Mouse (Mus musculus) adrenal gland, adult 8-10 months (tissue): ENCODE data around the gene Thoc5. TPM values are rescaled to one million over a fixed set of nuclear protein-coding genes. Genes with fewer than 3 reads are reported as not detected.
A peak's percentile ranks its signal among the peaks of the same experiment; 100 is the strongest.

ENCODE experiments used
- DNase-seq: peaks from one replicate; pipeline ENCODE4 v3.0.0; 2022
- total RNA-seq, 4 experiments: library from RNA; stranded (reverse); gene quantifications; 2 replicates each; pipeline ENCODE4 v1.2.4; 2022

Gene Thoc5
- total RNA-seq = 10 to 100 TPM; 30.8 to 35.1 (median 33.8) TPM

GRCm38 (mm10) chr11:4894848-4895816 is at the start of gene Thoc5:
Gene Thoc5, plus strand, starts transcription at chr11:4895320.
- peak; percentile 72 for DNase-seq

DNA sequence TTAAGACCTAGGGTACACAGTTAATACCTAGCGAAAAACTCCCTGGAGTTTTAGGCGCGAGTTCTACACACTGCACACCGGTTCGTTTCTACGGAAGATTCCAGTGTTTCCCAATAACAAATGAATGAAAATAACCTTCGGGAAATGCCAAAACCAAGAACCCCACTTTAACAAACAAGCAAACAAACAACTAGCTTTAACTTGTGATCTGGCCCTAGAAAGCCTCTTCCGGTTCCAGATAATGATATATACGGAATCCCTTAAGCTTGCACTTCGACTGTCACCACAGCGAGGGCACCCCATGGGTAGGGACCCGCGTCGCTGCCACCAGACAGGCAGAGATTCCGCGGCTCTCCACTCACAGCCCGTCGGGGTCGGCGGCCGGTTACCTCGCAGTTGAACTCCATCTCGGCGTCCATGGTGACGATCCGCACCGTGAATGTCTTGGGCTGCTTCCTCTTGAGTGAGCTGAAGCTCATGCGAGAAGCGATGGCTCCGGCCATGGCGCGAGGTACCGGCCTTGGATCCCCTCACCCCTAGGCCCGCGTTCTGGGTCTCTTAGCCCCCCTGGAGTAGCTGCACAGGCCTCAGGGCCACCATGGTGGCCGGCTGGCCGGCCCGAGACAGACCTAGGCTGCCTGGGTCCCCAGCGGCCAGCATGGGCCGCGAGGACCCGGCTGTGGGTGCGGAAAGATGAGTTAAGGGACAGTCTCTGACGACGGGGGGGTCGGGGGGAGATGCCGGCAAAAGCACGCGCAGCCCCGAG is 46.5 kb upstream of the Thoc5 start:
- peak; percentile 37 for DNase-seq

GRCm38 (mm10) chr11:4849258-4849943 is 45.7 kb upstream of the Thoc5 start, which contains the start of gene Nf2:
Gene Nf2, minus strand, starts transcription at chr11:4849536.
- DNase-seq = peak; percentile 99

DNA sequence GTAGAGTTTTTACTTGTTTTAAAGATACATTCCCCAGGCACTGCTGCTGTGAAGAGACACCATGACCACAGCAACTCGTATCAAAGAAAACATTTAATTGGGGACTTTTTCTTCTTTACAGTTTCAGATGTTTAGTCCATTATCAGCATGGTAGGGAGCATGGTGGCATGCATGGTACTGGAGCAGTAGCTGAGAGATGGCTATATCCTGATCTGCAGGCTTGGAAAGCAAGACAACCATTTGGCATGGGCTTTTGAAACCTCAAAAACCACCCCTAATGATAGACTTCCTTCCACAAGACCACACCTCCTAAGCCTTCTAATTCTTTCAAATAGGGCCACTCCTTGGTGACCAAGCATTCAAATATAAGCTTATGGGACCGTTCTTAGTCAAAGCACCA is 44.7 kb upstream of the Thoc5 start:
- DNase-seq = no peak

- DNase-seq = no peak
These were observed 42.1 kb upstream of the Thoc5 start for GRCm38 (mm10) chr11:4853021-4853420.

DNA sequence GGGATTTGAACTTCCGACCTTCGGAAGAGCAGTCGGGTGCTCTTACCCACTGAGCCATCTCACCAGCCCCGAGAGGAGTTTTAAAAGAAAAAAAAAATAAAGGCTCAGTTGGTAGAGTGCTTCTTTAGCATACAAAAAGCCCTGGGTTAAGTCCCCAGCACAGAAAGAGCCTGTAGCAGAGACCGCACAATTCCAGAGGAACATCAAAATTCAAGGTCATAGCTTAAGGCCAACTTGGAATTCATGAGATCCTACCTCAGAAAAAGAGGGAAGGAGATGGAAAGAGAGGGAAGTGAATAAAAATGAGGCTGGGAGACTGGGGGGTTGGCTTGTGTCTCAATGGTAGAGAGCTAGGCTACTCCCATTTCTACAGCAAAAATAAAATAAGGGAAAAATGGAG is 40.9 kb upstream of the Thoc5 start:
- DNase-seq = no peak

- DNase-seq = no peak
These were observed 36.7 kb upstream of the Thoc5 start for GRCm38 (mm10) chr11:4858416-4858815.

- no peak for DNase-seq
These were observed 34.1 kb upstream of the Thoc5 start for GRCm38 (mm10) chr11:4860986-4861385.

DNA sequence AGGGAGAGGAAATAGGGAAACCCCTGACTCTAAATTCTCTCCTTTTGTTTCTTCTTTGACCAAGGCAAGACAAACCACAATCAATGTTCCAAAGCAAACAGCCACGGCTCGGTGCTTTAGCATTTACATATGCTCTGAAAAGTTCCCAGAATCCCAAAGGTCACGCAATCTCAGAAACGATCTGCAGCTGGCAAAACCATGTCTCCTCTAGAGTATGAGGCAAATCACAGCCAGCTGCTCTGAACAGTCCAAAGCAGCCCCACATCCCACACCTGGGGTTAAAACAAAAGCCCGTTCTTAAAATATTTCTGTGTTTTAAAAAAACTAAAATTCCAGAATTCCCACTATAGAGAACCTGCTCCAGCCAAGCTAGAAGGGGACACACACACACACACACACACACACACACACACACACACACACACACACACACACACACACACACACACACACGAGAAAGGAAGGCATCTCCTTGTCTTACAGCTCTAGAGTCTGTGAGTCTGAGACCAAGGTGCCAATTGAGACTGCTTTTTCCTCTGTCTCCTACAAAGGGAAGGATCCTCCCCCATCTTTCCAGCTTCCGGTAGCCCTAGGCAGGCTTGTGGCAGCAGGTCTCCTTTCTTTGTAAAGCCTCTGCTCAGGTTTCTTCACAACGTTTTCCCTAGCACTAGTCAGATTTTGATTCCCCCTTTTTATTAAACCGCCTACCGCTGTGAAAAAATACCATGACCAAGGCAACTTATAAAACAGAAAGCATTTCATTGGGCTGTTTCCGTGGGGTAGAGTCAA is 33.1 kb upstream of the Thoc5 start:
- no peak for DNase-seq

DNA sequence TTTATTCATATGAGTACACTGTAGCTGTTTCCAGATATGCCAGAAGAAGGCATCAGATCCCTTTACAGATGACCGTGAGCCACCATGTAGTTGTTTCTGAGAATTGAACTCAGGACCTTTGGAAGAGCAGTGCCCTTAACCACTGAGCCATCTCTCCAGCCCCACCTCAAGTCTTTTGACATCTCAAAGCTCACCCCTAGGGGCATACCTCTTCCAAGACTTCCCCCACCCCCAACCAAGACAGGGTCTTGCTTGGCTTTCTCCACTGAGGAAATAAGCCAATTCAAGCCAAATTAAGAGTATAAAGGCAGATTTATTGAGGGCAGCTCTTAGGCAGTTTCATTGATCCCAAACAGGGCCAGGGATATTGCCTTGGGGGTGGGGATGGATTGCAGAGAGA is 32.4 kb upstream of the Thoc5 start:
- no peak for DNase-seq

- peak; percentile 39 for DNase-seq
These were observed 29.4 kb upstream of the Thoc5 start for GRCm38 (mm10) chr11:4865645-4866251.

- DNase-seq = peak; percentile 49
These were observed 21.2 kb upstream of the Thoc5 start, which contains the start of gene Nipsnap1 for GRCm38 (mm10) chr11:4873755-4874475. Gene Nipsnap1, plus strand, starts transcription at chr11:4873951.

GRCm38 (mm10) chr11:4874551-4874950 is 20.6 kb upstream of the Thoc5 start:
- DNase-seq = no peak

- no peak for DNase-seq
These were observed 14.0 kb upstream of the Thoc5 start for GRCm38 (mm10) chr11:4881087-4881486.

DNA sequence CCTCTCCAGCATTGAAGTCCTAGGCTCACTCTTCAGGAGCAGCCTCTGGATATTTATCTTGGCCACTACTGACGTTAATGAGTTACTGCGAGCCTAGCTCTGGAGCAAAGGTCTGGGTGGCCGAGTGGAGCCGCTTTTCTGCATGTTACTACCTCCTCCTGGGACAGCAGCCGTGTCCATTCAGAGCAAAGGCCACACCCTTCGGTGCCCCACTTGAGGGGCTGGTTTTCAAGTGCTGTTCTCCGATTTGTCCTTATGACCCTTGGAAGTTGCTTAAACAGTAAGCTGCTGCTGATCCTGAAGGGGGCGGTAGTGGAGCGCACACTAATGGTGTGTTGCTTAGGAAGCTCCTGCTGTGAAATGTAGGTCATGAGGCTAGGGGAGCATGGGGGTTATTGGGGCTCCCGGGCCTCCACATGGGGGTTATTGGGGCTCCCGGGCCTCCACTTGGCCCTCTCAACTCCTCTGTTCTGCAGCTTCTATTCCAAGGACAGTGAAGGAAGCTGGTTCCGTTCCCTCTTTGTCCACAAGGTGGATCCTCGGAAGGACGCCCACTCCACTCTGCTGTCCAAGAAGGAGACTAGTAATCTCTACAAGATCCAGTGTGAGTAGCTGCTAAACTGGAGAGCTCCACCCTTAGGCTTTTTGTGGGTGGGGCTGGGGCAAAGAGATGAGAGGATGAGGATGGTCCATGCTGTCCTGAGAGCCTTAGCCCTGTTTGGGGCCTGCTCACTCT is 12.1 kb upstream of the Thoc5 start:
- DNase-seq = no peak

DNA sequence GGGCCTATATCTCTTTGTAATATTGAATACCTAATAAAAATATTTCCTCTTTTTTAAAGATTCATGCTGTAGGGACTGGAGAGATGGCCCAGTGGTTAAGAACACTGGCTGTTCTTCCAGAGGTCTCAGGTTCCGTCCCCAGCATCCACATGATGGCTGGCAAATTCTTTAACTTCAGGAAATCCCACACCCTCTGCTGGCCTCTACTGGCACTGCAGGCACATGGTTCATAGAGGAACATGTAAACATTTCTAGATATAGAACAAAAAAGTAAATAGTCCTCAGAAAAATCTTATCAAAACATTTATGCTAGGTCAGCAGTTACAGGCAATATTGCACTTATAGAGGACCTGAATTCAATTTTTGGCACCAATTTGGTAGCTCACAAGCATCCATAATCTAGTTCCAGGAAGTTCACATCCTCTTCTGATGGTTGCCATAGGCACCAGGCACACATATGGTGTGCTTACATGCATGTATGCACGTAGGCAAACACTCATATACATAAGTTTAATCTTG is 9.7 kb upstream of the Thoc5 start:
- no peak for DNase-seq

DNA sequence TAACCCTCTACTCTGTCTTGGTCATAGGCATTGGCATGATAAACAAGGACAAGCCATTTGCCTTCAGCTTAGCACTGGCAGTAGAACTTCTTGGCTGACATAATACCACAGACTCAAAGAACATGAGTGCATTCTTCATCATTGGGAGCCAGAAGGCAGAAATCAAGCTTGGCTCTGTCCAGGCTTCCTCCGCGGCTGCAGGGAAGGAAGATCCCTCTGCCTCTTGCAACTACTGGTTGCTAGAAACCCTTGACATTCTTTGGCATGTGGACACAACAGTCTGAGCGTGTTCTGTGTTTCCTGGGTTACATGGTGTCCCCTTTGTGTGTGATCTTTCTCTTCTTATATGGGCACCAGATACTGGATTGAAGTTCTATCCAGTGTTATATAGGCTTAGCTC is 8.1 kb upstream of the Thoc5 start:
- DNase-seq = no peak

GRCm38 (mm10) chr11:4900437-4900836 is 5.3 kb downstream of the Thoc5 start:
- no peak for DNase-seq

DNA sequence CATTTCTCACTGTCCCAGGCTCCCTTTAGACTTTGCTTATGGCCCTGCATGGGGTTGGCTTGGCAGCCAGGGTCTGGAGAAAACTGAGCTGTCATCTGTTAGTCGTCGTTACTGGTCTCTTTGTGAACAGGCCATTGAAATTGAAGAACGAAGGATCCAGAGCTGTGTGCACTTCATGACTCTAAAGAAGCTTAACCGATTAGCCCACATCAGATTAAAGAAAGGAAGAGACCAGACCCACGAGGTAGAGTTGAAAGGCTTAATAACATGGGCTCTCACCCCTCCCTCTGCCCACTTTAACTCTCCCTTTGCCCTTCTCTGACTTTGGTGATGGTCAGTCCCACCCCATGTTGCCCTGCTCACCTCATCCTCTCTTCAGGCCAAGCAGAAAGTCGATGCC is 6.8 kb downstream of the Thoc5 start:
- no peak for DNase-seq

- DNase-seq = no peak
These were observed 11.1 kb downstream of the Thoc5 start for GRCm38 (mm10) chr11:4906231-4906630.
